Mouse (Mus musculus) layer of hippocampus, adult 8-10 months (tissue): ENCODE data around the gene Rpl9-ps6. TPM values are rescaled to one million over a fixed set of nuclear protein-coding genes. Genes with fewer than 3 reads are reported as not detected.
"Not testable (repeated sequence)": the region's sequence is repeated elsewhere in the genome, so short reads cannot be mapped to it uniquely, and the experiment has no call there.

Experiments used
- DNase-seq, 2 experiments: peaks; one replicate each; pipeline ENCODE4 v3.0.0; 2022; ENCODE audit warnings: low spot score in 2 of 2
- total RNA-seq, 4 experiments: library from RNA; stranded (reverse); gene quantifications; 2 replicates each; pipeline ENCODE4 v1.2.4; 2022

Rpl9-ps6 gene
- total RNA-seq, 4 experiments from 2014 or later = 27.2 to 45.2 (median 37.3) TPM

DNA sequence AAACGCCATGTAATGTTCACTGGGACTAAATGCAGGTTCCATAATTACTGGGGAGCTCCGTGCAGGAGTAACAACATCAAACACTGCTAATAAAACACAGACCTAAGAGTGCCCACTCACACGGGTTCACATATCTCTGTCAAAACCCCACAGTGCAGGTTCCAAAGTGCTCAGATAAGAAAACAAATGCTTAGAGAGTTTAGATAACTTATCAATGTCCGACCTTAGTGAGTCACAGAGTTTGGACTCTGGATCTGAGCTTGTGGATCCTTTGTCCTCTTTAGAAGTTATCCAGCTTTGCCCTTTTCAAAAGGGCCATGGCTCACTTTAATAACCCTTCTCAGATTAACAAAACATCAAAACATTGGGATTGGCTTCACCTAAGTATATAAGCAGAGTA is 15.1 kb upstream of the Rpl9-ps6 start:
- DNase-seq = no peak

DNA sequence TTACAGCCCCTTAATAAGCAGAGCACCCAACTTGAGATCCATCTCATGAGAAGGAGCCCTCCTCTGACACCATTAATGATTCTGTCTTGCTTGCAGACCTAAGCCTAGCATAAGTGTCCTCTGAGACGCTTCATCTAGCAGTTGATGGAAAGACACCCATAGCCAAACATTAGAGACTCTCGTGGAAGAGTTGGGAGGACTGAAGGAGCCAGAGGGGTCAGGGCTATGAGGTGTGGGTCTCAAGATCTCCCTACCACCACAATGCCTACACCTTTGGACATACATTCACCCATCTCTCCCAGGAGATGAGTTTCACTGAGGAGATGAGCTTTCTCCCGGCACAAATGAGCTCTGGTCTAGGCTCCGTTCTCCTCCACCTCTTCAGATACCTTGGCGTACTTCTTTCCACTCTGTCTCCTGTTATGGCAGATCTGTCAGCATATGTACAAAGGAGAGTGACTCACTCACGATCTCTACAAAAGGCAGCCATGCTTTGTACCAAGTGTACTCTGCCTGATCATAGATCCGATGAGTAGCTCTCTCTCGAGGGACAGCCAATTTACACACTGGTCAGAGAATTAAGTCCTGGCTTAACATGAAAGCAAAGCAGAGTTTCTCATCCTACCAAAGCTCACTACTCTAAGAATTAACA is 14.5 kb upstream of the Rpl9-ps6 start:
- DNase-seq = no peak

DNA sequence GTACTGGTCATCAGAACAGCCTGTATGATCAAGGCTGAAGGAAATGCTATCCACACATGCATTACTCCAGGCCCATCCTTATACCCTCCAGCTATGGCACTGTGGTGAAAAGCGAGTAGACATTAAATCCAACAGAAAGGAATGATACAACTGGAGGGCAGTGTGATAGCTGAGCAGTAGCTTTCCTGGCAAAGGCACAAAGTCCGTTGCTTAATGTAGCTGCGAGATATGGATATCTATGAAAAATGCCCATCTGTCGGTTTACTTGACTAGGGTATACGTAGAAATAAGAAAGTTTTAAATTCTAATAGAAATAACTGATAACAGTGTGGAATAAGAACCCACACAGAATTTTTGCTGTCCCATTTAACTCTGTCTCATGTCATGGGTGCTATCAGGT is 13.9 kb upstream of the Rpl9-ps6 start:
- DNase-seq = no peak

DNA sequence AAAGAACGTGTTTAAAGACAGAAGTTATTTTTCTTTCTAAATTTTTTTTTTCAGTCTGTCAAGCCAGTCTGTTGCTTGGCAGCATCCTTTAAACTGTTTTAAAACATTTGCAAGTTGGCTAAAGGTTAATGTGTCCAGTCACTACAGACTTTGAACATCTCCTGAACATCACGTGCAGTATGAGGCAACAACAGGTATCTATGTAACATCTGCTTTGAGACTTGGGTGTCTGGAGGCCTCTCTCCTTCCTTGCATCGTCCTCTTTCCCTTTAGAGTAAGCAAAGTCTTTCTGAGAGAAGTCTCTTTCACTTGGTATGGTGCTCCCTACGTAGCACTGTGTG is 10.3 kb upstream of the Rpl9-ps6 start:
- DNase-seq = no peak

GRCm38 (mm10) chr19:32476016-32476711 is 9.8 kb upstream of the Rpl9-ps6 start:
- DNase-seq = no peak

- DNase-seq = no peak
Measured at GRCm38 (mm10) chr19:32470570-32471263, 4.3 kb upstream of the Rpl9-ps6 start.

- DNase-seq = peak in 1 of 2 experiments; percentile 25
Measured at GRCm38 (mm10) chr19:32470059-32470497, 3.7 kb upstream of the Rpl9-ps6 start.

DNA sequence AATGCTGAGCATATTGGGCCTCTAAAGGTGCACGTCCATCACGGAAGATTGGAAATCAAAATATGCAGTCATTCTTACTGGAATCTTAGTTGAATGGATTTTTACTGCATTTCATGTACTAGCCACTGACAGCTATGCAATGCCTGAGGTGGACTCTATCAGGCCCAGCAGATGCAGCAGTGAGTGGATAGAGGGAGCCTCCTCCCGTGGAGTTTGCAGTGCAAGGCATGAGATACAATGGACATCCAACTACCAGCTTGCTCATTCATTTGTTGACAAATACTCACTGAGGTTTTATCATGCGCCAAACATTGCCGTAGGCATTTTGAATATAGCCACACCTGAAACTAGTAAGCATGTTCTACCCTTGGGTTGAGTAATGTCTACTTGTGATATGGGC is 947 bp upstream of the Rpl9-ps6 start:
- no peak for DNase-seq

DNA sequence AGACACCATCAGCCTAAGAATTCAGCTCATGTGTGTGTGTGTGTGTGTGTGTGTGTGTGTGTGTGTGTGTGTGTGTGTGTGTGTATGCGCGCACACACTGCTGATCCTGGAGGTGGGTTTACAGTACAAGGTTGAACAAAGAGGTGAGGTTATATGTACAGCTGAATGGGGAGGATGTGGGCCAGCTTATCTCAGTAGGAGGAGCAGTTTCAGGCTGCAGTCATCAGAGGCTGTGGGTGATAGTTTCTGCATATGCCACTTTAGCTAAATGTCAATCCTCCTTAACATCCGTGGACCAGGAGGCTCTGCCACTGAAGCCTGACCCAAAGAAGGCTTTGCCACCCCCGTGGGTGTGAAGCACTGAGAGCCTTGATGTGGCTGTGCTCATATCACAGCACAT is 1.1 kb downstream of the Rpl9-ps6 start:
- no peak for DNase-seq

- no peak for DNase-seq
Measured at GRCm38 (mm10) chr19:32463037-32463436, 3.3 kb downstream of the Rpl9-ps6 start.

GRCm38 (mm10) chr19:32457631-32458030 is 8.7 kb downstream of the Rpl9-ps6 start:
- DNase-seq = not testable (repeated sequence)

- DNase-seq = no peak
Measured at GRCm38 (mm10) chr19:32456744-32457143, 9.6 kb downstream of the Rpl9-ps6 start.

- DNase-seq = no peak
Measured at GRCm38 (mm10) chr19:32452231-32452630, 14.1 kb downstream of the Rpl9-ps6 start.

GRCm38 (mm10) chr19:32448931-32449330 is 17.4 kb downstream of the Rpl9-ps6 start:
- no peak for DNase-seq

GRCm38 (mm10) chr19:32441568-32441967 is 24.8 kb downstream of the Rpl9-ps6 start:
- no peak for DNase-seq

DNA sequence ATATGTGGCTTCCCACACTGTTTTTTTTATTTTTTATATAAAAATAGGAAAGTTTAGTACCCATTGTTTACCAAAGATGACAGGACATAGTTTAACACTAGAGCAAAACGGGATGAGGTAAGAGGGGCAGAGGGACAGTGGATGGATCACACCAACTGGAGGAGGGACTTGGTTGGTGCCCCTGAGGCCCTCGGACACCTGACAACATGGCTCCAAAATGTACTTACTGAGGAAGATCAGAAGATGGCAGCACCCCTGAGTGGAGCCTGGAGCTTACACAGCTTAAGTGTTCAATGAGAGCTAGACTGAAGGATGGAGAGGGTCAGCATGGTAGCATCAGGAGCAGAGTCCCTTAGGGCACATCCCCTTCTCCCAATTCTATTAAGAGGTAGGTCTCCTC is 27.0 kb downstream of the Rpl9-ps6 start:
- DNase-seq = no peak

- DNase-seq = no peak
Measured at GRCm38 (mm10) chr19:32425856-32426255, 40.5 kb downstream of the Rpl9-ps6 start.

- no peak for DNase-seq
Measured at GRCm38 (mm10) chr19:32424706-32425105, 41.7 kb downstream of the Rpl9-ps6 start.

- DNase-seq = peak in 1 of 2 experiments; percentile 19
Measured at GRCm38 (mm10) chr19:32419069-32419468, 47.3 kb downstream of the Rpl9-ps6 start.

GRCm38 (mm10) chr19:32416692-32417317 is 49.6 kb downstream of the Rpl9-ps6 start:
- DNase-seq = no peak
